Mouse (Mus musculus): Measurements from ENCODE around the gene Ifnar1.

DNA sequence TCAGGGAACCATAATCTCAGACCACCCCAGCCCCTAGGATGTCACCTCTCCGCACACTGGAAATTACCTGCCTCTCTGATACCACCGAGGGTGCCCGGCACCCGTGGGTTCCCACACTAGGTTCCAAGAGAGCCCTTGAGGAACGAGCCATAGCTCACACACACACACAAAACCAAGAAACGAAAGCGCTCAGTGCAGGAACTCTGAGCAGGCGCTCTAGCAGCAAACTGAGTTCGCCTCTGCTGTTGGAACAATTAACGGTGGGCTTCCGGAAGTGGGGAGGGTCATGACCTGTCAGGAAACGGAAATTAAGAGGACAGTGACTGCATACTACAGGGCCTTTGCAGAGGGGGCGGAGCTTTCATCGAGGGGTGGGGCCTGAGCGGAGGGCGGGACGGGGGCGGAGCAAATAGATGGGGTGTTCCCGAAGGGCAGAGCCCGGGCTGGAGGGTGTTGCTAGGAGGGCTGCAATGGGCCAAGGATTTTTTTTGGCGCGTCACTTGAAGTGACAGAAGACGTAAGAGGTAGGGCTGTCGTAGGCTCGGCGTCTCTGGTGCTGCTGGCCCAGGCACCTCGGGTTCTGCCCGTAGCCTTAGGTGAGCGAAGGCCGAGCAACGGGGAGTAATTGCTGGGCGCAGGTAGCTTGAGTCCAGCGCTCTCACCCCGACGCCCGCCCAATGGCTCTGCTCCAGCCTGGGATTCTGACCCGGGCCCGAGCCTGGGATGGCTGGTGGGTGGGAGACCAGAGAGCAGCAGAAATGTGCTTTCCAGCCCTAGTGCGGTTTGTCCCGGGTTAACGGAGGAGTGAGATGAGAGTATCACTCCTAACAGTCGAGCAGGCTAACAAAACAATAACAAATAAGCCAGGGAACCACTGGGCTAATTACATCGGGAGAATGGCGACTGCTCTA, 20.2 kb upstream of the Ifnar1 start:
- TF ChIP-seq CTCF (IDR thresholded peaks at IDR 0.05; ENCODE audit: low read depth, low read length) (no peak), POLR2A (IDR thresholded peaks at IDR 0.05; ENCODE audit: extremely low read depth, insufficient read depth, low read length) (peak; percentile 47; the same call in 1 of the 2 replicates)

All from liver, adult 2 months (tissue).